Mouse (Mus musculus) olfactory bulb, adult 2 months (tissue): Measurements from ENCODE around the gene B9d2.

ENCODE experiments used
- CTCF ChIP-seq: fragments of 200-500 bp; IDR thresholded peaks from 2 replicates; pipeline ENCODE4 v1.5.1; 2012; ENCODE audit warnings: low read depth, mild to moderate bottlenecking, low read length, moderate library complexity; ENCODE audit not compliant: insufficient read depth
- POLR2A ChIP-seq: fragments of 200-500 bp; IDR thresholded peaks from 2 replicates; pipeline ENCODE4 v1.6.1; 2012; ENCODE audit warnings: mild to moderate bottlenecking, low read depth, low read length, moderate library complexity; ENCODE audit not compliant: insufficient read depth

- TF ChIP-seq POLR2A (no peak), CTCF (no peak)
Measured at GRCm38 (mm10) chr7:25632679-25633078, 47.9 kb upstream of the B9d2 start.
